Mouse (Mus musculus): Measurements from ENCODE around the gene C2cd5. TPM values are rescaled to one million over a fixed set of nuclear protein-coding genes. Genes with fewer than 3 reads are reported as not detected.

Gene C2cd5
- polyA plus RNA-seq, 1 experiment from 2014 or later: 39.0 TPM

GRCm38 (mm10) chr6:143129466-143129865, 29.5 kb upstream of the C2cd5 start:
- H3K27ac ChIP-seq (ENCODE audit: low read depth, low read length): no peak overlapping the region
- no peaks in the 10 kb centered on the region for H3K4me1 ChIP-seq (ENCODE audit: control insufficient read depth, insufficient read depth, low read depth, low read length)
- WGBS: 90% methylated on average over 7 of the region's 7 CpGs
- no peak for ATAC-seq
- peaks cover 2% of the 10 kb centered on the region; the same call in 1 of the 2 replicates for H3K9me3 ChIP-seq (ENCODE audit: control insufficient read depth, low read length)
- H3K36me3 ChIP-seq (ENCODE audit: control insufficient read depth, insufficient read depth, low read length): no peaks in the 10 kb centered on the region
- H3K4me2 ChIP-seq (ENCODE audit: low read length): no peak overlapping the region
- no peak overlapping the region for H3K9ac ChIP-seq (ENCODE audit: low read depth, low read length)
- H3K4me3 ChIP-seq (ENCODE audit: low read length): no peak overlapping the region
- H3K27me3 ChIP-seq (replicated peaks; ENCODE audit: control insufficient read depth, insufficient read depth, low read length): no peaks in the 10 kb centered on the region

GRCm38 (mm10) chr6:143125721-143126120, 25.8 kb upstream of the C2cd5 start:
- Histone ChIP-seq H3K9ac (ENCODE audit: low read depth, low read length) (no peak overlapping the region), H3K4me2 (ENCODE audit: low read length) (no peak overlapping the region)
- no peak for ATAC-seq

GRCm38 (mm10) chr6:143119325-143119724, 19.4 kb upstream of the C2cd5 start:
- H3K4me2 ChIP-seq (ENCODE audit: low read length): no peak overlapping the region
- 94% methylated on average over 6 of the region's 6 CpGs for WGBS
- H3K36me3 ChIP-seq (ENCODE audit: control insufficient read depth, insufficient read depth, low read length): no peaks in the 10 kb centered on the region
- H3K4me1 ChIP-seq (ENCODE audit: control insufficient read depth, insufficient read depth, low read depth, low read length): no peaks in the 10 kb centered on the region
- ATAC-seq: no peak
- no peak overlapping the region for H3K27ac ChIP-seq (ENCODE audit: low read depth, low read length)
- no peaks in the 10 kb centered on the region for H3K27me3 ChIP-seq (replicated peaks; ENCODE audit: control insufficient read depth, insufficient read depth, low read length)
- no peak overlapping the region for H3K9ac ChIP-seq (ENCODE audit: low read depth, low read length)
- no peaks in the 10 kb centered on the region for H3K9me3 ChIP-seq (ENCODE audit: control insufficient read depth, low read length)
- H3K4me3 ChIP-seq (ENCODE audit: low read length): no peak overlapping the region

More at GRCm38 (mm10) chr6:143125721-143126120, 25.8 kb upstream of the C2cd5 start:
- peaks cover 2% of the 10 kb centered on the region; the same call in 1 of the 2 replicates for H3K9me3 ChIP-seq (ENCODE audit: control insufficient read depth, low read length)
- H3K27ac ChIP-seq (ENCODE audit: low read depth, low read length): no peak overlapping the region
- H3K36me3 ChIP-seq (ENCODE audit: control insufficient read depth, insufficient read depth, low read length): no peaks in the 10 kb centered on the region
- no peaks in the 10 kb centered on the region for H3K4me1 ChIP-seq (ENCODE audit: control insufficient read depth, insufficient read depth, low read depth, low read length)
- no peaks in the 10 kb centered on the region for H3K27me3 ChIP-seq (replicated peaks; ENCODE audit: control insufficient read depth, insufficient read depth, low read length)
- no peak overlapping the region for H3K4me3 ChIP-seq (ENCODE audit: low read length)

GRCm38 (mm10) chr6:143116779-143117178, 16.8 kb upstream of the C2cd5 start:
- no peak for ATAC-seq
- Histone ChIP-seq H3K9ac (ENCODE audit: low read depth, low read length) (no peak overlapping the region), H3K9me3 (ENCODE audit: control insufficient read depth, low read length) (no peaks in the 10 kb centered on the region), H3K4me1 (ENCODE audit: control insufficient read depth, insufficient read depth, low read depth, low read length) (no peaks in the 10 kb centered on the region), H3K4me3 (ENCODE audit: low read length) (no peak overlapping the region), H3K4me2 (ENCODE audit: low read length) (no peak overlapping the region), H3K27ac (ENCODE audit: low read depth, low read length) (no peak overlapping the region), H3K27me3 (replicated peaks; ENCODE audit: control insufficient read depth, insufficient read depth, low read length) (no peaks in the 10 kb centered on the region), H3K36me3 (ENCODE audit: control insufficient read depth, insufficient read depth, low read length) (no peaks in the 10 kb centered on the region)
- WGBS: 49% methylated on average over 6 of the region's 6 CpGs

- 81% methylated on average over 5 of the region's 5 CpGs for WGBS
- H3K27me3 ChIP-seq (replicated peaks; ENCODE audit: control insufficient read depth, insufficient read depth, low read length): no peaks in the 10 kb centered on the region
- no peaks in the 10 kb centered on the region for H3K9me3 ChIP-seq (ENCODE audit: control insufficient read depth, low read length)
- ATAC-seq: no peak
- H3K4me2 ChIP-seq (ENCODE audit: low read length): no peak overlapping the region
- H3K4me3 ChIP-seq (ENCODE audit: low read length): no peak overlapping the region
- no peaks in the 10 kb centered on the region for H3K36me3 ChIP-seq (ENCODE audit: control insufficient read depth, insufficient read depth, low read length)
- H3K27ac ChIP-seq (ENCODE audit: low read depth, low read length): no peak overlapping the region
- no peaks in the 10 kb centered on the region for H3K4me1 ChIP-seq (ENCODE audit: control insufficient read depth, insufficient read depth, low read depth, low read length)
- H3K9ac ChIP-seq (ENCODE audit: low read depth, low read length): no peak overlapping the region
Measured at GRCm38 (mm10) chr6:143115505-143115904, 15.6 kb upstream of the C2cd5 start.

GRCm38 (mm10) chr6:143115011-143115445, 15.1 kb upstream of the C2cd5 start:
- 73% methylated on average over 9 of the region's 9 CpGs for WGBS
- ATAC-seq: no peak
- Histone ChIP-seq H3K4me3 (ENCODE audit: low read length) (no peak overlapping the region), H3K36me3 (ENCODE audit: control insufficient read depth, insufficient read depth, low read length) (no peaks in the 10 kb centered on the region), H3K9me3 (ENCODE audit: control insufficient read depth, low read length) (no peaks in the 10 kb centered on the region), H3K27ac (ENCODE audit: low read depth, low read length) (no peak overlapping the region), H3K27me3 (replicated peaks; ENCODE audit: control insufficient read depth, insufficient read depth, low read length) (no peaks in the 10 kb centered on the region), H3K9ac (ENCODE audit: low read depth, low read length) (no peak overlapping the region), H3K4me1 (ENCODE audit: control insufficient read depth, insufficient read depth, low read depth, low read length) (no peaks in the 10 kb centered on the region), H3K4me2 (ENCODE audit: low read length) (no peak overlapping the region)

DNA sequence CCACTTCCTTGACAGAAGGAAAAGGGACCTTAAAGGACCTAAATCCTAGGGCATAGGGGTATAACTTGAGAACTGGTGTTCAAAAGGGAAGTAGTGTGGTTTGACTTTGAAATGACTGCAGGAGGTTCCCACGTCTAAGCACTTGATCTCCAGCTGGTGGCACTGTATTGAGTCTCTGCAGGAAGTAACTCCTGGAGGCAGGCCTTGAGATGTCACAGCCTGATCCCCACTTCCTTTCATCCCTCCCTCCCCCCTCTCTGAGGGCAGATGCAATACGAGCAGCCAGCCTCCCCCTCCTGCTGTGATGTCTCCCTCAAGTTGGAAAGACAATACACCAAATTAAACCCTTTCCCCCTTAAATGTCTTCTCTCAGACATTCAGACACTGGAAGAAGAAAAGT, 14.6 kb upstream of the C2cd5 start:
- 16% methylated on average over 2 of the region's 2 CpGs for WGBS
- no peaks in the 10 kb centered on the region for H3K27me3 ChIP-seq (replicated peaks; ENCODE audit: control insufficient read depth, insufficient read depth, low read length)

GRCm38 (mm10) chr6:143110371-143110770, 10.4 kb upstream of the C2cd5 start:
- Histone ChIP-seq H3K9me3 (ENCODE audit: control insufficient read depth, low read length) (no peaks in the 10 kb centered on the region), H3K4me2 (ENCODE audit: low read length) (no peak overlapping the region), H3K4me1 (ENCODE audit: control insufficient read depth, insufficient read depth, low read depth, low read length) (no peaks in the 10 kb centered on the region), H3K27me3 (replicated peaks; ENCODE audit: control insufficient read depth, insufficient read depth, low read length) (no peaks in the 10 kb centered on the region), H3K27ac (ENCODE audit: low read depth, low read length) (no peak overlapping the region), H3K36me3 (ENCODE audit: control insufficient read depth, insufficient read depth, low read length) (no peaks in the 10 kb centered on the region), H3K4me3 (ENCODE audit: low read length) (no peak overlapping the region), H3K9ac (ENCODE audit: low read depth, low read length) (no peak overlapping the region)
- ATAC-seq: no peak
- WGBS: 88% methylated on average over 7 of the region's 7 CpGs

More for the DNA sequence above, 14.6 kb upstream of the C2cd5 start:
- H3K9ac ChIP-seq (ENCODE audit: low read depth, low read length): no peak overlapping the region
- H3K9me3 ChIP-seq (ENCODE audit: control insufficient read depth, low read length): no peaks in the 10 kb centered on the region
- no peak overlapping the region for H3K4me2 ChIP-seq (ENCODE audit: low read length)
- ATAC-seq: no peak
- no peaks in the 10 kb centered on the region for H3K4me1 ChIP-seq (ENCODE audit: control insufficient read depth, insufficient read depth, low read depth, low read length)
- no peak overlapping the region for H3K4me3 ChIP-seq (ENCODE audit: low read length)
- no peak overlapping the region for H3K27ac ChIP-seq (ENCODE audit: low read depth, low read length)
- no peaks in the 10 kb centered on the region for H3K36me3 ChIP-seq (ENCODE audit: control insufficient read depth, insufficient read depth, low read length)

DNA sequence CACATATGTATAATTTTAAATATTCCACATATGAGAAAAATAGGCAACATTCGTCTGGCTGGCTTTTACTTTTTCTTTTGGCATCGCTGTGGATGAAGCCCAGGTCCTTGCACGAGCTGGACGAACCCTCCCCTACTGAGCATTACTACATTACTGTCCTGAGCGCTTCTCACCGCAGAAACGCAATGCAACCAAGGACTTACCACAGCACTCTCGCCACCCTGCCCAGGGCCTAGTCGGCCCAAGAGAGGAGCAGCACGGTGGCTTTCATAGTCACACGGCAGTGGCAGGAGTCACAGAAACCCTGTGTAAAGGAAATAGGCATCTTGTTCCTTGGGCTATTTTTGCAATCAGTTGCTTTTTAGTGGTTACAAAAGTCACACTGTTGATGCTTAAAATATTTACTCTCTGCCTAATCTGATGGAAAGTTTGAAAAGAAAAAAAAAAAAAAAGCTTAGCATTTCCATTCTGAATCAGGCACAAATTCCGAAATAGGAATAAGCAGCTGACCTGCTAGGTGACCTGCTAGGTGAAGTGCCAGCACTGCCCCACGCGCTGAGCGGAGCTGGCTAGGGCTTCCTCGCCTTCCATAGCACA, 9.8 kb upstream of the C2cd5 start:
- Histone ChIP-seq H3K9me3 (ENCODE audit: control insufficient read depth, low read length) (no peaks in the 10 kb centered on the region), H3K9ac (ENCODE audit: low read depth, low read length) (no peak overlapping the region), H3K4me2 (ENCODE audit: low read length) (no peak overlapping the region), H3K27me3 (replicated peaks; ENCODE audit: control insufficient read depth, insufficient read depth, low read length) (no peaks in the 10 kb centered on the region), H3K27ac (ENCODE audit: low read depth, low read length) (no peak overlapping the region), H3K36me3 (ENCODE audit: control insufficient read depth, insufficient read depth, low read length) (no peaks in the 10 kb centered on the region), H3K4me3 (ENCODE audit: low read length) (no peak overlapping the region), H3K4me1 (ENCODE audit: control insufficient read depth, insufficient read depth, low read depth, low read length) (no peaks in the 10 kb centered on the region)
- no peak for ATAC-seq
- WGBS: 74% methylated on average over 16 of the region's 16 CpGs

DNA sequence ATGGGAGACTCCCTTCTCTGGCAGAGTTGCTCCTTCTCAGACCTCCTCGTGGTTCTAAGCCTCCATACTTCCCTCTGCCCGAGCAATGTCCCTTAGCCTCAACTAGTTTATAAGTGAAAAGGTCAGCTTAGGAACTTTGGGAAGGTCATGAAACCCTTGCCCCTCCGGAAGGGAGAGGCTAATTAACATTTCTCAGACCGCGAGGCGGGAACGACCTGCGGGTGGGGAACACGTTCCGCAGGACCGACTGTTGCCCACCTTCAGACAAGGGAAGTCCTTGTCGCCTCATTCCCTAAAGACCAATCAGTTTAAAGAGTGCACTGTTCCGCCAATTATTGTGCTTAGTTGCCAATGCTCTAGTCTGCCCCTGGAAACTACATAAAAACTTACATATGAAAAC, 8.1 kb upstream of the C2cd5 start:
- no peaks in the 10 kb centered on the region for H3K9me3 ChIP-seq (ENCODE audit: control insufficient read depth, low read length)
- H3K4me3 ChIP-seq (ENCODE audit: low read length): no peak overlapping the region
- no peak for ATAC-seq
- no peaks in the 10 kb centered on the region for H3K27me3 ChIP-seq (replicated peaks; ENCODE audit: control insufficient read depth, insufficient read depth, low read length)
- H3K27ac ChIP-seq (ENCODE audit: low read depth, low read length): no peak overlapping the region
- H3K4me2 ChIP-seq (ENCODE audit: low read length): no peak overlapping the region
- no peaks in the 10 kb centered on the region for H3K36me3 ChIP-seq (ENCODE audit: control insufficient read depth, insufficient read depth, low read length)
- H3K4me1 ChIP-seq (ENCODE audit: control insufficient read depth, insufficient read depth, low read depth, low read length): no peaks in the 10 kb centered on the region
- no peak overlapping the region for H3K9ac ChIP-seq (ENCODE audit: low read depth, low read length)
- 83% methylated on average over 13 of the region's 13 CpGs for WGBS
